21 mouse cellular contexts compared by ENCODE assay signal in genomic region chr15:102612966-102613365, GRCm38 (mm10). TPM values are rescaled to one million over a fixed set of nuclear protein-coding genes. Genes with fewer than 3 reads are reported as not detected.
A peak's percentile ranks its signal among the peaks of the same experiment; 100 is the strongest.
DNase-seq lines count a peak whose midpoint lies in the region; ATAC-seq and TF ChIP-seq lines count a peak whose summit lies in the region.
"Had no signal": no experiment of that assay in that cellular context is flagged by ENCODE, and none has a peak within 500 bp of the region (broad histone marks: within the 10 kb centered on the region; RNA-seq: fewer than 3 reads in every experiment).

No protein-coding gene starts in this region.

- H3K4me3 ChIP-seq in heart, adult 2 months = no peak overlapping the region
- H3K4me3 ChIP-seq in liver, embryonic 14.5 days (ENCODE audit: insufficient read depth in 1 of 2, low read depth in 2 of 2, low read length in 2 of 2) = no peak overlapping the region
- H3K4me3 ChIP-seq in forebrain, embryonic 15.5 days = no peak overlapping the region
- H3K4me3 ChIP-seq: embryonic facial prominence, embryonic 12.5 days; limb, embryonic 13.5 days; stomach, embryonic 15.5 days had no signal

- ATAC-seq in liver, embryonic 14.5 days (ENCODE audit: insufficient read depth) = no peak
- ATAC-seq in forebrain, embryonic 15.5 days (replicated peaks) = no peak

- TF ChIP-seq CTCF in heart, adult 2 months (IDR thresholded peaks at IDR 0.05) = peak; percentile 68
- TF ChIP-seq CTCF in liver, embryonic 14.5 days (IDR thresholded peaks at IDR 0.05; ENCODE audit: low read depth) = peak; percentile 41

- no peak for DNase-seq in heart, adult 2 months
- DNase-seq in heart, postnatal 25 days (ENCODE audit: low spot score) = no peak
- DNase-seq in liver, embryonic 14.5 days (ENCODE audit: low read depth in 3 of 3, low spot score in 3 of 3) = no peak
- DNase-seq in liver (no peak), A20 (ENCODE audit: low read depth, low spot score) (peak; percentile 45), R1 (ENCODE audit: low read depth, low spot score) (peak; percentile 38)
- DNase-seq in frontal cortex, postnatal 14 days (ENCODE audit: low spot score in 2 of 2) = no peak
- DNase-seq: cerebellum, adult 11-12 months; cerebellum, postnatal 36 days; kidney, adult 8-10 months; lung, postnatal 10 days; thymus, postnatal 36 days had no signal

- no peak overlapping the region for H3K9ac ChIP-seq in heart, adult 2 months (ENCODE audit: low read depth, low read length)
- no peak overlapping the region for H3K9ac ChIP-seq in liver, embryonic 14.5 days (replicated peaks)
- H3K9ac ChIP-seq in forebrain, embryonic 15.5 days (replicated peaks) = no peak overlapping the region
- H3K9ac ChIP-seq: embryonic facial prominence, embryonic 12.5 days; hindbrain, embryonic 14.5 days; limb, embryonic 13.5 days; stomach, embryonic 15.5 days had no signal

- H3K4me1 ChIP-seq in heart, adult 2 months (ENCODE audit: control insufficient read depth, insufficient read depth, low read length) = peaks cover 2% of the 10 kb centered on the region
- H3K4me1 ChIP-seq in liver, embryonic 14.5 days (replicated peaks; ENCODE audit: control insufficient read depth in 2 of 2, insufficient read depth in 2 of 2, low read length in 1 of 2) = peaks cover 0 to 3% of the 10 kb centered on the region in 2 experiments; a peak in 3 of 4 replicates
- H3K4me1 ChIP-seq in forebrain, embryonic 15.5 days = no peaks in the 10 kb centered on the region
- H3K4me1 ChIP-seq: embryonic facial prominence, embryonic 12.5 days; stomach, embryonic 15.5 days had no signal

- H3K27ac ChIP-seq in heart, adult 2 months = no peak overlapping the region
- no peak overlapping the region for H3K27ac ChIP-seq in liver, embryonic 14.5 days
- H3K27ac ChIP-seq in forebrain, embryonic 15.5 days (replicated peaks) = no peak overlapping the region
- H3K27ac ChIP-seq: embryonic facial prominence, embryonic 12.5 days; hindbrain, embryonic 14.5 days; limb, embryonic 13.5 days; stomach, embryonic 15.5 days had no signal

- no peaks in the 10 kb centered on the region for H3K27me3 ChIP-seq in heart, adult 2 months (ENCODE audit: control insufficient read depth, insufficient read depth, low read length)
- no peaks in the 10 kb centered on the region for H3K27me3 ChIP-seq in liver, embryonic 14.5 days (ENCODE audit: control insufficient read depth, insufficient read depth, low read length)
- H3K27me3 ChIP-seq in forebrain, embryonic 15.5 days = no peaks in the 10 kb centered on the region
- H3K27me3 ChIP-seq: embryonic facial prominence, embryonic 12.5 days; limb, embryonic 13.5 days; stomach, embryonic 15.5 days had no signal

- peaks cover 9% of the 10 kb centered on the region for H3K36me3 ChIP-seq in heart, adult 2 months (ENCODE audit: control insufficient read depth, insufficient read depth, low read length)
- H3K36me3 ChIP-seq in liver, embryonic 14.5 days (replicated peaks; ENCODE audit: control insufficient read depth, insufficient read depth, low read depth) = no peaks in the 10 kb centered on the region
- no peaks in the 10 kb centered on the region for H3K36me3 ChIP-seq in forebrain, embryonic 15.5 days
- H3K36me3 ChIP-seq: embryonic facial prominence, embryonic 12.5 days; limb, embryonic 13.5 days had no signal

- no peak for TF ChIP-seq POLR2A in heart, adult 2 months (IDR thresholded peaks at IDR 0.05; ENCODE audit: insufficient read depth, low read depth, low read length)

- H3K79me2 ChIP-seq in heart, adult 2 months (replicated peaks; ENCODE audit: control insufficient read depth, insufficient read depth, low read length) = peaks cover 7% of the 10 kb centered on the region

- no peak for TF ChIP-seq EP300 in heart, adult 2 months (IDR thresholded peaks at IDR 0.05; ENCODE audit: insufficient read depth, low read depth, low read length)
- TF ChIP-seq EP300 in liver, embryonic 14.5 days (IDR thresholded peaks at IDR 0.05; ENCODE audit: low read depth) = no peak

- no peak overlapping the region for H3K4me2 ChIP-seq in liver, embryonic 14.5 days (ENCODE audit: low read depth)
- no peak overlapping the region for H3K4me2 ChIP-seq in forebrain, embryonic 15.5 days (replicated peaks)
- H3K4me2 ChIP-seq: embryonic facial prominence, embryonic 12.5 days; hindbrain, embryonic 14.5 days; limb, embryonic 13.5 days; midbrain, embryonic 11.5 days; stomach, embryonic 15.5 days had no signal

- no peaks in the 10 kb centered on the region for H3K9me3 ChIP-seq in liver, embryonic 14.5 days (ENCODE audit: control insufficient read depth, low read length)
- H3K9me3 ChIP-seq in forebrain, embryonic 15.5 days = no peaks in the 10 kb centered on the region
- H3K9me3 ChIP-seq: embryonic facial prominence, embryonic 12.5 days; limb, embryonic 13.5 days; stomach, embryonic 15.5 days had no signal

- intact Hi-C loops in heart, adult 2 months (cut with DNase I) = no loop called here
- intact Hi-C loops in heart, postnatal 25 days (cut with DNase I) = no loop called here

RNA-seq across cellular contexts. Expression of gene Gm28047, which starts 11.9 kb away (rescaled TPM):
- 1 to 10 TPM in 1 of 2 experiments, under 1 TPM in 1; 0.36 to 1.3 TPM for total RNA-seq in heart, adult 2 months (2021)
- polyA plus RNA-seq in heart, adult 2 months (2012; rRNA removed) = not detected in 2 replicates
- not detected for total RNA-seq in heart, postnatal 25 days (2021)
- not detected in 2 replicates for polyA plus RNA-seq in liver, embryonic 14.5 days (2012; rRNA removed)
- polyA plus RNA-seq in liver, embryonic 14.5 days (2014; fragmentation: Nextera tagmentation; extraction: Ambion mirVana) = not detected in 2 replicates
- not detected in 2 replicates for polyA plus RNA-seq in forebrain, embryonic 15.5 days (2015; fragmentation: Nextera tagmentation; extraction: Ambion mirVana)
- polyA plus RNA-seq: embryonic facial prominence, embryonic 12.5 days; frontal cortex, adult 2 months; gonadal fat pad, adult 2 months; heart, embryonic 14.5 days; hindbrain, embryonic 14.5 days; limb, embryonic 13.5 days; stomach, embryonic 15.5 days had no signal

RNA-seq across cellular contexts. Expression of gene Atf7, which starts 12.3 kb away (rescaled TPM):
- 10 to 100 TPM; 49.9 TPM for total RNA-seq in heart, adult 2 months (2021)
- polyA plus RNA-seq in heart, adult 2 months (2012; rRNA removed) = 77.6 and 122 TPM in 2 replicates
- total RNA-seq in heart, postnatal 25 days (2021) = 10 to 100 TPM; 45.9 to 56.2 TPM
- 12.3 and 15.8 TPM in 2 replicates for polyA plus RNA-seq in liver, embryonic 14.5 days (2012; rRNA removed)
- polyA plus RNA-seq in liver, embryonic 14.5 days (2014; fragmentation: Nextera tagmentation; extraction: Ambion mirVana) = 6.8 and 7.3 TPM in 2 replicates
- polyA plus RNA-seq in forebrain, embryonic 15.5 days (2015; fragmentation: Nextera tagmentation; extraction: Ambion mirVana) = 24.6 and 25.1 TPM in 2 replicates

RNA-seq across cellular contexts. Expression of gene Atp5g2, which starts 59.2 kb away (rescaled TPM):
- total RNA-seq in heart, adult 2 months (2021) = 10 to 100 TPM; 30.6 to 33.5 TPM
- 417 and 578 TPM in 2 replicates for polyA plus RNA-seq in heart, adult 2 months (2012; rRNA removed)
- 10 to 100 TPM; 38.9 to 50.4 TPM for total RNA-seq in heart, postnatal 25 days (2021)
- polyA plus RNA-seq in liver, embryonic 14.5 days (2012; rRNA removed) = 126 and 227 TPM in 2 replicates
- polyA plus RNA-seq in liver, embryonic 14.5 days (2014; fragmentation: Nextera tagmentation; extraction: Ambion mirVana) = 38.4 and 42.3 TPM in 2 replicates
- polyA plus RNA-seq in forebrain, embryonic 15.5 days (2015; fragmentation: Nextera tagmentation; extraction: Ambion mirVana) = 56.8 and 62.4 TPM in 2 replicates

Comparison
In these comparisons a context has a peak if more than half of its experiments do, and no peak if none do; other contexts are left out.
1. DNase-seq: peak in A20 (single experiment) and R1 (single experiment); none in heart, adult 2 months (0 of 2), heart, postnatal 25 days (single experiment), liver, embryonic 14.5 days (0 of 3), liver (single experiment) and frontal cortex, postnatal 14 days (0 of 2).